Mouse (Mus musculus) hindbrain, embryonic 12.5 days (tissue): Measurements from ENCODE around the gene Rbms1. TPM values are rescaled to one million over a fixed set of nuclear protein-coding genes. Genes with fewer than 3 reads are reported as not detected.
"Not testable (repeated sequence)": the region's sequence is repeated elsewhere in the genome, so short reads cannot be mapped to it uniquely, and the experiment has no call there.

Source experiments
- ATAC-seq: fragments of 200-750 bp; cut with Nextera tagmentation; 2 replicates; pipeline ENCODE4 v1.8.0; 2017; ENCODE audit warnings: moderate TSS enrichment; ENCODE audit not compliant: low FRiP score
- H3K27ac ChIP-seq: fragments of 300-500 bp; sonication (generic); 2 replicates; pipeline ENCODE4 v1.5.1; 2016; ENCODE audit warnings: mild to moderate bottlenecking
- H3K27me3 ChIP-seq: fragments of 300-500 bp; sonication (generic); 2 replicates; pipeline ENCODE4 v1.6.1; 2016; ENCODE audit warnings: mild to moderate bottlenecking
- H3K36me3 ChIP-seq: fragments of 300-500 bp; sonication (generic); 2 replicates; pipeline ENCODE4 v1.6.1; 2016; ENCODE audit warnings: mild to moderate bottlenecking
- H3K4me1 ChIP-seq: fragments of 300-500 bp; sonication (generic); 2 replicates; pipeline ENCODE4 v1.6.1; 2016
- H3K4me2 ChIP-seq: fragments of 300-500 bp; sonication (generic); replicated peaks from 2 replicates; pipeline ENCODE4 v1.6.1; 2016; ENCODE audit warnings: mild to moderate bottlenecking
- H3K4me3 ChIP-seq: fragments of 300-500 bp; sonication (generic); 2 replicates; pipeline ENCODE4 v1.5.1; 2016; ENCODE audit warnings: mild to moderate bottlenecking
- H3K9ac ChIP-seq: fragments of 300-500 bp; sonication (generic); 2 replicates; pipeline ENCODE4 v1.6.1; 2016; ENCODE audit warnings: mild to moderate bottlenecking, moderate library complexity
- H3K9me3 ChIP-seq: fragments of 300-500 bp; sonication (generic); replicated peaks from 2 replicates; pipeline ENCODE4 v1.6.1; 2016; ENCODE audit warnings: mild to moderate bottlenecking
- WGBS: fragments of 180-500 bp; shearing (Covaris S2); methylation state at CpG from one replicate; pipeline ENCODE4 v1.1.7; 2016; 5-methylcytosine and 5-hydroxymethylcytosine counted together
- polyA plus RNA-seq: library from polyadenylated mRNA; unstranded; fragments of >200 nt; fragmentation: Nextera tagmentation; extraction: Ambion mirVana; gene quantifications from 2 replicates; pipeline ENCODE4 v1.2.1, GENCODE M21; 2016

Rbms1 gene
- polyA plus RNA-seq, 1 experiment from 2014 or later, result 74.1 TPM

- no peak for ATAC-seq
- Histone ChIP-seq H3K4me2 (no peak overlapping the region), H3K9me3 (no peaks in the 10 kb centered on the region), H3K4me3 (no peak overlapping the region), H3K36me3 (no peaks in the 10 kb centered on the region), H3K27me3 (no peaks in the 10 kb centered on the region), H3K27ac (no peak overlapping the region), H3K9ac (no peak overlapping the region), H3K4me1 (peaks cover 9% of the 10 kb centered on the region)
- 82% methylated on average over 8 of the region's 8 CpGs for WGBS
These were observed 130.7 kb downstream of the Rbms1 start for GRCm38 (mm10) chr2:60832254-60832653.

- ATAC-seq, H3K9ac ChIP-seq, H3K27ac ChIP-seq, H3K4me2 ChIP-seq, H3K36me3 ChIP-seq, H3K27me3 ChIP-seq, H3K4me3 ChIP-seq, H3K4me1 ChIP-seq, H3K9me3 ChIP-seq: not testable (repeated sequence)
- 64% methylated on average over 1 of the region's 1 CpGs for WGBS
These were observed 132.5 kb downstream of the Rbms1 start for GRCm38 (mm10) chr2:60830464-60830863.

GRCm38 (mm10) chr2:60828908-60829462 lies 134.0 kb downstream of the Rbms1 start:
- Histone ChIP-seq H3K27ac (no peak overlapping the region), H3K27me3 (no peaks in the 10 kb centered on the region), H3K4me1 (no peaks in the 10 kb centered on the region), H3K4me3 (no peak overlapping the region), H3K36me3 (no peaks in the 10 kb centered on the region), H3K4me2 (no peak overlapping the region), H3K9ac (no peak overlapping the region), H3K9me3 (no peaks in the 10 kb centered on the region)
- no peak for ATAC-seq
- WGBS, result 91% methylated on average over 10 of the region's 10 CpGs

GRCm38 (mm10) chr2:60827152-60827428 lies 135.9 kb downstream of the Rbms1 start:
- ATAC-seq, result no peak
- H3K36me3 ChIP-seq, result no peaks in the 10 kb centered on the region
- H3K9me3 ChIP-seq, result no peaks in the 10 kb centered on the region
- WGBS, result 80% methylated on average over 5 of the region's 5 CpGs
- H3K4me2 ChIP-seq, result no peak overlapping the region
- H3K9ac ChIP-seq, result no peak overlapping the region
- no peak overlapping the region for H3K4me3 ChIP-seq
- no peaks in the 10 kb centered on the region for H3K27me3 ChIP-seq
- no peaks in the 10 kb centered on the region for H3K4me1 ChIP-seq
- no peak overlapping the region for H3K27ac ChIP-seq

- Histone ChIP-seq H3K4me2 (no peak overlapping the region), H3K27me3 (no peaks in the 10 kb centered on the region), H3K36me3 (no peaks in the 10 kb centered on the region), H3K27ac (0 out of 2 replicates have a peak overlapping the region, but pooled peaks have one; percentile 14), H3K4me1 (no peaks in the 10 kb centered on the region), H3K9me3 (no peaks in the 10 kb centered on the region), H3K9ac (no peak overlapping the region), H3K4me3 (no peak overlapping the region)
- no peak for ATAC-seq
- WGBS, result 88% methylated on average over 11 of the region's 11 CpGs
These were observed 136.4 kb downstream of the Rbms1 start for GRCm38 (mm10) chr2:60826406-60827151.

- Histone ChIP-seq H3K4me1 (no peaks in the 10 kb centered on the region), H3K9me3 (no peaks in the 10 kb centered on the region), H3K4me2 (no peak overlapping the region), H3K4me3 (no peak overlapping the region), H3K27me3 (no peaks in the 10 kb centered on the region), H3K9ac (no peak overlapping the region), H3K27ac (no peak overlapping the region), H3K36me3 (no peaks in the 10 kb centered on the region)
- WGBS, result 76% methylated on average over 4 of the region's 4 CpGs
- no peak for ATAC-seq
These were observed 137.3 kb downstream of the Rbms1 start for GRCm38 (mm10) chr2:60825690-60826089.

- Histone ChIP-seq H3K36me3 (no peaks in the 10 kb centered on the region), H3K9ac (no peak overlapping the region), H3K9me3 (no peaks in the 10 kb centered on the region), H3K27me3 (no peaks in the 10 kb centered on the region), H3K27ac (no peak overlapping the region), H3K4me2 (no peak overlapping the region), H3K4me1 (peaks cover 5% of the 10 kb centered on the region; the same call in 1 of the 2 replicates), H3K4me3 (no peak overlapping the region)
- ATAC-seq, result no peak
- 91% methylated on average over 3 of the region's 3 CpGs for WGBS
These were observed 141.4 kb downstream of the Rbms1 start for GRCm38 (mm10) chr2:60821635-60822034.

GRCm38 (mm10) chr2:60818632-60819031 lies 144.4 kb downstream of the Rbms1 start:
- Histone ChIP-seq H3K9ac (no peak overlapping the region), H3K27ac (no peak overlapping the region), H3K4me1 (peaks cover 5% of the 10 kb centered on the region; the same call in 1 of the 2 replicates), H3K36me3 (no peaks in the 10 kb centered on the region), H3K9me3 (no peaks in the 10 kb centered on the region), H3K27me3 (no peaks in the 10 kb centered on the region), H3K4me3 (no peak overlapping the region), H3K4me2 (no peak overlapping the region)
- 28% methylated on average over 2 of the region's 2 CpGs for WGBS
- no peak for ATAC-seq

- Histone ChIP-seq H3K27me3 (no peaks in the 10 kb centered on the region), H3K4me1 (peaks cover 5% of the 10 kb centered on the region; the same call in 1 of the 2 replicates), H3K9ac (no peak overlapping the region), H3K27ac (no peak overlapping the region), H3K4me2 (no peak overlapping the region), H3K36me3 (no peaks in the 10 kb centered on the region), H3K9me3 (no peaks in the 10 kb centered on the region), H3K4me3 (no peak overlapping the region)
- WGBS, result 83% methylated on average over 2 of the region's 2 CpGs
- no peak for ATAC-seq
These were observed 146.7 kb downstream of the Rbms1 start for GRCm38 (mm10) chr2:60816307-60816706.

- H3K4me2 ChIP-seq, result no peak overlapping the region
- H3K4me3 ChIP-seq, result no peak overlapping the region
- H3K9me3 ChIP-seq, result no peaks in the 10 kb centered on the region
- WGBS, result 88% methylated on average over 6 of the region's 6 CpGs
- no peaks in the 10 kb centered on the region for H3K36me3 ChIP-seq
- no peaks in the 10 kb centered on the region for H3K27me3 ChIP-seq
- no peak overlapping the region for H3K27ac ChIP-seq
- ATAC-seq, result no peak
- no peak overlapping the region for H3K9ac ChIP-seq
- H3K4me1 ChIP-seq, result peaks cover 5% of the 10 kb centered on the region; the same call in 1 of the 2 replicates
These were observed 148.2 kb downstream of the Rbms1 start for GRCm38 (mm10) chr2:60814788-60815187.

- H3K27ac ChIP-seq, result no peak overlapping the region
- no peak overlapping the region for H3K4me2 ChIP-seq
- ATAC-seq, result no peak
- no peaks in the 10 kb centered on the region for H3K36me3 ChIP-seq
- H3K4me1 ChIP-seq, result peaks cover 6% of the 10 kb centered on the region; the same call in 1 of the 2 replicates
- 88% methylated on average over 12 of the region's 12 CpGs for WGBS
- H3K9me3 ChIP-seq, result no peaks in the 10 kb centered on the region
- H3K27me3 ChIP-seq, result no peaks in the 10 kb centered on the region
- no peak overlapping the region for H3K9ac ChIP-seq
- H3K4me3 ChIP-seq, result no peak overlapping the region
These were observed 150.0 kb downstream of the Rbms1 start for GRCm38 (mm10) chr2:60812949-60813348.

GRCm38 (mm10) chr2:60810617-60811016 lies 152.4 kb downstream of the Rbms1 start:
- no peak for ATAC-seq
- H3K4me1 ChIP-seq, result peaks cover 7% of the 10 kb centered on the region; the same call in 1 of the 2 replicates
- H3K9me3 ChIP-seq, result no peaks in the 10 kb centered on the region
- no peak overlapping the region for H3K4me2 ChIP-seq
- H3K4me3 ChIP-seq, result no peak overlapping the region
- H3K36me3 ChIP-seq, result no peaks in the 10 kb centered on the region
- no peak overlapping the region for H3K9ac ChIP-seq
- no peaks in the 10 kb centered on the region for H3K27me3 ChIP-seq
- peak overlapping the region; percentile 48 for H3K27ac ChIP-seq

- H3K27me3 ChIP-seq, result no peaks in the 10 kb centered on the region
- H3K27ac ChIP-seq, result 0 out of 2 replicates have a peak overlapping the region, but pooled peaks have one; percentile 23
- WGBS, result 46% methylated on average over 7 of the region's 7 CpGs
- no peaks in the 10 kb centered on the region for H3K9me3 ChIP-seq
- no peak overlapping the region for H3K4me3 ChIP-seq
- H3K4me2 ChIP-seq, result no peak overlapping the region
- ATAC-seq, result no peak
- no peaks in the 10 kb centered on the region for H3K36me3 ChIP-seq
- no peak overlapping the region for H3K9ac ChIP-seq
- peaks cover 11% of the 10 kb centered on the region; the same call in 1 of the 2 replicates for H3K4me1 ChIP-seq
These were observed 153.5 kb downstream of the Rbms1 start for GRCm38 (mm10) chr2:60809441-60809921.
